Mouse (Mus musculus) stomach, postnatal 0 days (tissue): ENCODE measurements at regions not wholly inside any gene's neighbourhood (a gene's known extent, or its start where the extent isn't known, plus 50 kb on each side); places are given as distances from the start of the nearest gene placed in this dataset.

ENCODE experiments used
- ATAC-seq: fragments of 200-750 bp; cut with Nextera tagmentation; 2 replicates; pipeline ENCODE4 v1.8.0; 2017; ENCODE audit not compliant: low FRiP score, low TSS enrichment
- DNase-seq: peaks from one replicate; pipeline ENCODE4 v3.0.0-alpha.2; 2016; ENCODE audit warnings: low spot score
- H3K27ac ChIP-seq: fragments of 300-500 bp; sonication (generic); replicated peaks from 2 replicates; pipeline ENCODE4 v1.5.1; 2014; ENCODE audit warnings: mild to moderate bottlenecking, control low read depth
- H3K27me3 ChIP-seq: fragments of 300-500 bp; sonication (generic); 2 replicates; pipeline ENCODE4 v1.6.1; 2014; ENCODE audit warnings: low read length; ENCODE audit not compliant: control insufficient read depth, insufficient read depth
- H3K36me3 ChIP-seq: fragments of 300-500 bp; sonication (generic); 2 replicates; pipeline ENCODE4 v1.6.1; 2014; ENCODE audit warnings: low read length, mixed read lengths; ENCODE audit not compliant: control insufficient read depth, insufficient read depth
- H3K4me1 ChIP-seq: fragments of 300-500 bp; sonication (generic); replicated peaks from 2 replicates; pipeline ENCODE4 v1.6.1; 2014; ENCODE audit warnings: antibody characterized with exemption; ENCODE audit not compliant: control insufficient read depth, insufficient read depth
- H3K4me2 ChIP-seq: fragments of 300-500 bp; sonication (generic); replicated peaks from 2 replicates; pipeline ENCODE4 v1.6.1; 2014; ENCODE audit warnings: low read depth, mild to moderate bottlenecking, control low read depth, moderate library complexity
- H3K4me3 ChIP-seq: fragments of 300-500 bp; sonication (generic); 2 replicates; pipeline ENCODE4 v1.5.1; 2014; ENCODE audit warnings: low read depth, low read length, control low read depth
- H3K9ac ChIP-seq: fragments of 300-500 bp; sonication (generic); 2 replicates; pipeline ENCODE4 v1.6.1; 2014; ENCODE audit warnings: mild to moderate bottlenecking, low read length, control low read depth, mixed read lengths
- H3K9me3 ChIP-seq: fragments of 300-500 bp; sonication (generic); 2 replicates; pipeline ENCODE4 v1.6.1; 2016; ENCODE audit warnings: low read length; ENCODE audit not compliant: control insufficient read depth
- CTCF ChIP-seq: IDR thresholded peaks from 2 replicates; pipeline ENCODE4 v1.5.1; 2016; ENCODE audit warnings: antibody characterized with exemption, low read depth, mild to moderate bottlenecking, moderate library complexity
- EP300 ChIP-seq: optimal IDR thresholded peaks from 2 replicates; pipeline ENCODE3; 2016; ENCODE audit warnings: antibody characterized with exemption
- WGBS: fragments of 180-500 bp; shearing (Covaris S2); extraction: QIAGEN DNeasy Blood & Tissue Kit; methylation state at CpG from one replicate; pipeline ENCODE4 v1.1.7; 2014; 5-methylcytosine and 5-hydroxymethylcytosine counted together

DNA sequence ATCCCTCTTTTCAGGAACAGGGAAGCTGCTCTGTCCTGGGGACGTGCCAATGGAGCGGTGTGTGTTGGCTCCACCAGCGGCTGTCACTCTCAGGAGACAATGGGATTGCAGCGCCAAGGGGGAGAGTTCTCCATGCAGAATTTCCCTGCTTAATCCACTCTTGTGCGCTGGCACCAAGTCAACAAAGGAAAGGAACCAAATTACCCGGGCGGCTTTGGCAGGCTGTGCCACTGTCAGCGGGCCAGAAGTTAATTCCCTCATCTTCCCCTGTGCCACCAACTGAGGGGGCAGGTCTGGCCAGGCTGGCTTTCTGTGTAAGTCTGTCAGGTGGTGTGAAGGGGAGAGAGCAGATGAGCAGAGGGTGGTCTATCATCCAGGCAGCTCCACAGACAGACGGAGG lies 265.0 kb downstream of the Mycn start:
- no peaks in the 10 kb centered on the region for H3K9me3 ChIP-seq
- H3K27me3 ChIP-seq: no peaks in the 10 kb centered on the region
- no peaks in the 10 kb centered on the region for H3K4me1 ChIP-seq
- WGBS: 45% methylated on average over 9 of the region's 9 CpGs
- H3K27ac ChIP-seq: no peak overlapping the region
- TF ChIP-seq EP300 (no peak), CTCF (no peak)
- H3K4me3 ChIP-seq: no peak overlapping the region
- H3K4me2 ChIP-seq: no peak overlapping the region
- no peaks in the 10 kb centered on the region for H3K36me3 ChIP-seq
- DNase-seq (no peak), ATAC-seq (no peak)
- no peak overlapping the region for H3K9ac ChIP-seq

DNA sequence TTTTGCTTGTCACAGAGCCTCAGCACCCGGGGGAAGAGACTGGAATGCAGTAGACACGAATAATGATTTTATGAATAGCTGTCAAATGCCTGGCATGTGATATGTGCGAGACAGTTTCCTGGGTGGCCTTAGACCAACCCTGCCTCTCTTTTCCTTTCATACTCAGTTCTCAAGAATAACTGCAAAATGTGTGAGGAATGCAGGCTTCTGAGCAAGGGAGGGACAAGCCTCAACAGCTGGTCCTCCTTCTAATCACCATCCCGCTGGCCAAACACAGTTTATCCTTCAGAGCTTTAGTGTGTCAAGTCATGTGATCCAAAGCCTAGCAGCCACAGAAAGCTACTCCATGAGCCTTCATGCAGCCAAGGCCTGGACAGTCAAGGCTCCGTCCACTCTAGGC lies 271.8 kb downstream of the Mycn start:
- 36% methylated on average over 5 of the region's 5 CpGs for WGBS
- no peak for DNase-seq
- TF ChIP-seq CTCF (no peak), EP300 (no peak)

DNA sequence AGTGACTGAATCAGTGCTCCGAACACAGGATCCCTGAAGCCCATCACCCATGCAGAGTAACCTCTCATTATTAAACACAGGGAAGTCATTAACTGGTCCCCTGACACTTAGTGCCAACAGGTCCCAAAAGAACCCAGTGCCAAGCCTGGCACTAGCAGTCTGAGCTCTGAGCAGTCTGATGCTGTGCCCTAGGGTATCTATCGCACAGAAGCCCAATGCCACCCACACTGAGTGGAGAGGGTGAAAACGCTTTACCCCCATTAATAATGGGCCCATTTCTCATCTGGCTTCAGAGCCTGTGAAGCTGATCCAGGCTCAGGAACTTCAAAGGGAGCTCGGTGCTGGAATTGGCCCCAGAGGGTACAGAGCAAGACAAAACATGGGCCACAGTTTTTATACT lies 272.8 kb downstream of the Mycn start:
- H3K9ac ChIP-seq: no peak overlapping the region
- TF ChIP-seq EP300 (no peak), CTCF (no peak)
- H3K4me2 ChIP-seq: no peak overlapping the region
- 80% methylated on average over 4 of the region's 4 CpGs for WGBS
- no peaks in the 10 kb centered on the region for H3K27me3 ChIP-seq
- no peaks in the 10 kb centered on the region for H3K36me3 ChIP-seq
- DNase-seq (no peak), ATAC-seq (no peak)
- H3K4me1 ChIP-seq: no peaks in the 10 kb centered on the region
- H3K4me3 ChIP-seq: no peak overlapping the region
- no peak overlapping the region for H3K27ac ChIP-seq
- H3K9me3 ChIP-seq: no peaks in the 10 kb centered on the region

More for the DNA sequence above, 271.8 kb downstream of the Mycn start:
- H3K27me3 ChIP-seq: no peaks in the 10 kb centered on the region
- no peak overlapping the region for H3K27ac ChIP-seq
- no peak overlapping the region for H3K4me3 ChIP-seq
- no peaks in the 10 kb centered on the region for H3K36me3 ChIP-seq
- ATAC-seq: no peak
- H3K9ac ChIP-seq: no peak overlapping the region
- H3K4me2 ChIP-seq: no peak overlapping the region
- no peaks in the 10 kb centered on the region for H3K9me3 ChIP-seq
- H3K4me1 ChIP-seq: no peaks in the 10 kb centered on the region

DNA sequence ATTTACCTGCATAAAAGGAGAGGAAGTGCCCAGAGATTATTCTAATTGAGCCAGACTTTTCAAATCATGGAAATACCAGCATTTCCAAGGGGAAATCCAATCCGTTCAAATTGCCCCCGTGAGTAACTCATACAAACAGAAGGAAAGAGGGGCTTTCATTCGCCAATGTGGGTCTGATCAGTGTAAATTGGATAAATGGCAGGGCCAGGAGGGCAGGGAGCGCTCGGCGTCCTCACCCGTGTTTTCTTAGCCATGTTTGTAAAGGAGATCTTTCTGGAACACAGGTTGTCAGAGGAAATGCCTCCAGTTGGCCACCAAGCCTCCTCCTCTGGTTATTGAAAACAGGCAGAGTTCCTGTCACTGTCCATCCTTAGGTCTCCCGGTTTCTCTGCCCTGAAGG lies 286.1 kb downstream of the Mycn start:
- no peak overlapping the region for H3K4me2 ChIP-seq
- no peak overlapping the region for H3K9ac ChIP-seq
- no peaks in the 10 kb centered on the region for H3K36me3 ChIP-seq
- no peaks in the 10 kb centered on the region for H3K27me3 ChIP-seq
- no peak overlapping the region for H3K4me3 ChIP-seq
- ATAC-seq (no peak), DNase-seq (no peak)
- no peaks in the 10 kb centered on the region for H3K9me3 ChIP-seq
- no peaks in the 10 kb centered on the region for H3K4me1 ChIP-seq
- TF ChIP-seq CTCF (no peak), EP300 (no peak)
- H3K27ac ChIP-seq: no peak overlapping the region
- WGBS: 84% methylated on average over 8 of the region's 8 CpGs

DNA sequence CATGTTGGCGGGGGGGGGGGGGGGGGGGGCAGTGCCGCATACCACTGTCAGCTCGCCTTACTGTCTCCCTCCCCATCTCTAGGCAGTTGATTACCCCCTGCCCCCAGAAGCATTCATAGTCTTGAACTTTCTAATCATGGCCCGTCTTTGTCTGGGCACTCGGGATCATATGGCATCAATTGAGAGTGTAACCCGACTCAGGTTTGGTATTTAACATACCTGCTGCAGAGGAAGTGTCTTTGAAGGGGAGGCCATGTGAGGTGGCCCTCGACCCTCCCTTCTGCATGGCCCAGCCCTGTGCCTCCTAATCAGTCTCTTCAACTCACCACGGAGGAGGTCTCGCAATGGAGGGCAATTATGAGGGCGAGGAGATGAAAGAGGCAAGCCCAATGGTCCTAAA lies 286.5 kb downstream of the Mycn start:
- DNase-seq (no peak), ATAC-seq (no peak)
- 73% methylated on average over 10 of the region's 10 CpGs for WGBS
- no peak overlapping the region for H3K27ac ChIP-seq
- H3K4me3 ChIP-seq: no peak overlapping the region
- no peaks in the 10 kb centered on the region for H3K36me3 ChIP-seq
- H3K9me3 ChIP-seq: no peaks in the 10 kb centered on the region
- H3K4me2 ChIP-seq: no peak overlapping the region
- no peak overlapping the region for H3K9ac ChIP-seq
- H3K4me1 ChIP-seq: no peaks in the 10 kb centered on the region
- TF ChIP-seq CTCF (no peak), EP300 (no peak)
- no peaks in the 10 kb centered on the region for H3K27me3 ChIP-seq

DNA sequence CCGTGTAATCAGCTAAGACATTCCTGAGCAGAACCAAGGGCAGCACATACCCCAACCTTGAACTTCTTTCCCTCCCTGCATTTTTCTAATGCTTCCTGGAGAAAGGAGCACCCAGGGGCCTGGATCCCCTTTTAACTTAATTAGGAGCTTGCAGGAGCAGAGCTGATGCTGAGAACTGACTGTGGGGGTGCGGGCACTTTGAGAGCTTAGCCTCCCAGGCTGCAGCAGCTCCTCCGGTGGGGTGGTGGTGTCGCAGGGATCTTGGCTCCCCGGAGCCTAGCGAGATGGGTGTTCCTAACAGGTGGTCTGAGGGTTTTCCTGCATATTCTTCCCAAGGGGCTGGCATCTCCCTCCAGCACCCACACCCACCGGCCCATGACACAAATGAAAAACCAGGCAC lies 289.4 kb downstream of the Mycn start:
- Histone ChIP-seq H3K4me2 (no peak overlapping the region), H3K9ac (no peak overlapping the region), H3K9me3 (no peaks in the 10 kb centered on the region), H3K4me3 (no peak overlapping the region), H3K4me1 (no peaks in the 10 kb centered on the region), H3K36me3 (no peaks in the 10 kb centered on the region), H3K27ac (no peak overlapping the region), H3K27me3 (no peaks in the 10 kb centered on the region)
- 58% methylated on average over 7 of the region's 7 CpGs for WGBS
- TF ChIP-seq EP300 (no peak), CTCF (no peak)
- DNase-seq (no peak), ATAC-seq (no peak)
